Mouse (Mus musculus) urinary bladder, postnatal 4 days (tissue): ENCODE measurements around the gene Rac2.
A peak's percentile ranks its signal among the peaks of the same experiment; 100 is the strongest.

Experiments used
- DNase-seq, 2 experiments: peaks; one replicate each; pipeline ENCODE4 v3.0.0; 2021 to 2022; ENCODE audit warnings: low spot score in 2 of 2

Rac2 gene

DNA sequence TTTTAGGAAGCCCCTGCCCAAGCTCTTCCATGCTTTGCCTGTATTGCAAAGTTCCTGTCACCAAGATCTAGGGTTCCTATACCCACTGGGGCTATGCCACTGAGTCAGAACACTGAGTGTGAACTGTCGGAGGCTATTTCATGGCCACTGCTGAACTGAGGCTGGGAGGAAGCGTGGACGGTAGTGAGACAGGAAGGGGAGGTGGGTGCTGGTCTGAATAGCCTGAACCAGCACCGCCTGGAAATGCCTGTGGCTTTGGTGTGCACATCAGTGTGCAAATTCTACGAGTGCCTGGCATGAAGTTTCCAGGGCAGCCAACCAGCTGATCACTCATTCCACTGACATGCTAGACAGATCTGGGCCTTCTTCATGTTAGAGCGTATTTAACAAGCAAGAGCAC is 50.7 kb downstream of the Rac2 start:
- no peak for DNase-seq

DNA sequence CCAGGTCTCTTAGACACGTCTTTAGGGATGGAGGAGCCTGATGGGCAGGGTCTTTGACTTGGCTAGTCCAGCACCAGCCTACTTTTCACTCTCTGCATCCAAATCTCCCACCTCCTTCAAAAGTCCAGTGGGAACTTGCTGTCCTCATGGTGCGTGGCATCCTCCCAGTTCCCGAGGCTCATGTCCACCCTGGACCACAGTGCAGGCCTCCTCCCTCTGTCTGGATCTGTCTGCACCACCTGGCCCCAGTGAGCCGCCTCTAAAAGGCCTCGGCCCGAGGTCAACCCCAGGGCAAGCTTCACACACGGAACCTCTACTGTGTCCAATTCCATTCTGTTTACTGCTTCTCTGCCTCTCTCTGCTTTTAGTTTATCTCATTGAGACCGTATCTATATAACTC is 51.3 kb downstream of the Rac2 start:
- DNase-seq: no peak

DNA sequence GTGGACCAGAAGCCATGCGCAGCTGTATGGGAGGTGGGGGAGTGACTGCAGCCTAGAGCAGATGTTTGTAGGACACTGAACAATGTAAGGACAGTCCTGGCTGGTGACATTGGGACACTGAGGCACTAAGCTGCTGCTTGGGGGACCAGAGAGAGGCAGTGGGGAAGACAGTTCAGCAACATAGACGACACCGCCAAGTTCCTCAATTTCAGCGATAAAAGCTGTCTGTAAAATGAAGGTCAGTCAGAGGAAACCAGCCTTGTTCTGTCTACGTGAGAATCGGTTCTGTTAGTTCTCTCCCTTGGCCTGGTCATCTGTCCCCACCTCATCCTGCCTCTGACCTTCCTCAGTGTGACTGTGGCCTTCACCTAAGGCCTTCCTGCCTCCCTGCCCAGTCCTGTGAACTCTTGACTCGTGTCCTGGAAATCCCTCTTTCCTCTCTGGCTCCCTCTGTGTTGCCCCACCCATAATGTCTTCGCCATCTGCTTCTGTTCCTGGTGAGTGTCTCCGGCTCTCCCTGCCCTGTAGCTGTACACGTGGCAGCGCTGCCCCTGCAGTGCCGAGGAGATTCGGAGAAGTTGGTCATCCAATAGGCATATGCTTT is 52.4 kb downstream of the Rac2 start:
- DNase-seq: no peak

DNA sequence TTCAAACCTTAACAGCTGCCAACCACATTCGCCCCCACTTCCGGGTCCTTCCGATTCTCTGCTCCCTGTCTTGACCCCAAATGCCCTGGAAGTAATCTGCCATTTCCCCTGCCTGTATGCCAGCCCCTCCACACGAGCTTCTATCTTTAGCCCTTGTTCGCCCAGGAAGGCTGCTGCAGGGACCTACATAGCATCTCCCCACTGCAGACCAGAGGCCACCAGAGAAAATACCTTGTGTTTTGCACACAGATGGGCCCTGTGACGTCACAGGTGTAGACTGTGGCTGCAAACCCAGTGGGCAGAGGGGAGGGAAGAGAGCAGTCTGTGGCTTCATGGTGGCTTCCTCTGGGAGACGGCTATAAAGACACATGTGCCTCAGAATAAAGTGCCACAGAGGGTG is 54.4 kb downstream of the Rac2 start:
- DNase-seq: no peak

DNA sequence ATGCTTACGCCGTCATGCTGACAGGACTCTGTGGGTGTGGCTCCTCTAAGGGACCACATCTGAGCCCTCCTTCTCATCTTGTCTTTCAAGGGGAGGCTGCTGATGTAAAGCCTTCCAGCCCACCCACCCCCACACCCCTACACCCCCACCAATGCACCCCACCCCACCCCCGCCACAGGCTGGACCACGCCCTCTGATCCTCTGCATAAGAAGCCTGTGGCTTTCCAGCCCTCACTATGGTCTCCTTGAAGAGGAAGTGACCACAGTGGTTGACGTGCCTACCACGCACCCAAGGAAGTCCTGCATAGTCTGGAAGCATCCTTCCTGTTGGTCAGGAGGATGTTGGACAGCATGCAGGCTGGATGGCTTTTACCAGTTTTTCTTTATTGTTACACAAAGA is 56.8 kb downstream of the Rac2 start:
- DNase-seq: no peak

DNA sequence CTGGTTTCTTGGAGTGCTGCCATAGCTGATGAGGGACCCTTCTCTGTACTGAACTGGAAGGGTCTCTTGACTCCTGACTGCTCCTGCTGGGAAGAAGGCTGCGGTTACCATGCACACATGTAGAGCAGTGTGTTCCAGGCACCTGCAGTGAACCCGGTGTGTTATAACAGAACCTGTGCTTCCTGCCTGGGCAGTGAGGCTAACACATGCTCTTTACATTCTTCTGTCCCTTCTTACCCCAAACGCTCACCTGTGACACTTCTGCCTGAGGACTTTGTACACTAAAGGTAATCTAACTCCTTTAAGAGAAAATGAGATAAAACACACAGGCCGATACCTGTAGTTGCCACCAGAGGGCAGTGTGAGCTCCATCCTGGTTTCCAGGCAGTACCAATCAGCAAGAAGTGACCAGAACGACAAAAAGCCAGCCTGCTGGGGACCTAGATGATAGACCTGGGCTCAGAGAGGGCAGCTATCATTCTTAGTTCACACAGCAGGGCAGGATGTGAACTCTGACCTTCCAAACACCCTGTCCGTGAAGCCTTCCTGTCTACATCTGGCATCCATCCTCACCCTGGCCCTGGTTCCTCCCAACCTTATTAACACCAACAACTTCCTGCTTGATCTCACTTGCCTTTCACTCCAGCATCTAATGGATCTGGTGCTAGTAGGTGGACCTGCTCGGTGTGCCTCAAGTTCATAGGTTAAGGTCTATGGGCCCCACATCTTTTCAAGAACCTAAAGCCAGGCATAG is 58.0 kb downstream of the Rac2 start:
- peak; percentile 41 to 78 for DNase-seq

DNA sequence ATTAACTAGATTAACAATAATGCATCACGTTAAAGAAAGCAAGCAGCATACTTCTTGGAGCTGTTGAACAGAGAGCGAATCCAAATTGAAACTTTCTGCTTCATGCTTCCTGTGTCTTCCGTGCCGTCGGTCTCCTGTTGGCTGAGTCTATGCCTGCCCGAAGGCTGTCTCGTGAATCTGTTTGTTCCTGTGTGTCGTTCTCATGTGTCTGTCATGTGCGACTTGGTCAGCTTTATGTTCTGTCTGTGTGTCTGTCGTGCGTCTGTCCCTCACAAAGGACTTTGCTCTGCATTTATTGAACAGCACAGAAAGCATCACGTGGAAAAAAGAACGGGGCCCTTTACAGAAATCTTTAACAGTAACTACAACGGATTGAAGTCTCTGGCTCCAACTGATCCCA is 59.6 kb downstream of the Rac2 start:
- DNase-seq: no peak

DNA sequence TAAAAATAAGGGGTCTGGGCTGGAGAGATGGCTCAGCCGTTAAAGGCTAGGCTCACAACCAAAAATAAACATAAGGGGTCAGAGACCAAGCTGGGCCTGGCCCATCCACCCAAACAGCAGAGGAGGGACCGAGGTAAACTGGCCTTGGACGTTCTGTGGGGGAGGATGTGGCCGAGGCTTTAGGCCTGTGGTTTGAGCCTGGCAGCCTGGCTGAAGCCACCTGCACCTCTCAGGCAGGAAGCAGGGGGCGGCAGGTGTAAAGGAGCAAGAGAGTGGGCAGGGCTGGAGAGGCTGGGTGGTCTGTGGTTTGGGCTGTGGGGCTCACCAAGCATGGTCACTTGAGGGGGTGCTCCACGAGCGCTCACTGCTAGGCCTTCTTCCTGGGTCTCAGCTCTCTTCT is 60.6 kb downstream of the Rac2 start:
- DNase-seq: no peak

DNA sequence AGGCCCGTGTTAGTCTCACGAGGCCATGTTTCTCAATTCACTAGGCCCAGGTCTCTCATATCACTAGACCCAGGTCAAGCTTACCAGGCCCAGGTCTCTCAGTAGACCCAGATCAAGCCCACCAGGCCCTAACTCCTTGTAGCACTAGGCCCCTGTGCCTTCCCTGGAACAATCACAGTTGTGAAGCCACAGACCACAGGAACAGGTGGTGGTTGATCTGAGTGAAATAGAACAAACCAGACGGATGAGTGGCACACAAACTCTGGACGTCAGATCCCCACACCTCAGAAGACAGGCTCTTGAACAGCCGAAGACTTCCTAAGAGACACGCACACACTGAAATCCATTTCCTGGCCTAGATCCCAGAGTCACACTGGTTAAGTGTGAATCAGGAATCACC is 61.8 kb downstream of the Rac2 start:
- no peak for DNase-seq

DNA sequence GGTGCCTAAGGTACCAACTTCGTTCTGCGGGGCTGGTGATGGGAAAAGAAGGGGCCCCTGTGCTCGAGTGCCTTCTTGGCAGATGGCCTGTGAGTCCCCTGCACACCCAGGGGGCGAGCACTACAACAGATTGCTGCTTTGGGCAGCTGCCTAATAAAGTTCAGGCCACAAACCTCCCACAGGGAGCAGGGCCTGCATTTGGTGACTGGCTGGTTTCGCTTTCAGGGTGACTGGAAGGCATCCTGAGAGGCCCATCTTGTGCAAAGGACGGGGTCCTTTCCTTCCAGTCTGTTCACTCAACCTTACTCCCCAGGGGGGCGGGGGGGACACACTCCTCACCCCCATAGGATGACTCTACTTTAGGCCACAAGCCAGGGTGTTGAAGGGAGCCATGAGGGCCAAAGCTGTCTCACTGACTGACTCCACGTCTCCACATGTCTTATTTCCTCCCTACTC is 62.4 kb downstream of the Rac2 start:
- no peak for DNase-seq

DNA sequence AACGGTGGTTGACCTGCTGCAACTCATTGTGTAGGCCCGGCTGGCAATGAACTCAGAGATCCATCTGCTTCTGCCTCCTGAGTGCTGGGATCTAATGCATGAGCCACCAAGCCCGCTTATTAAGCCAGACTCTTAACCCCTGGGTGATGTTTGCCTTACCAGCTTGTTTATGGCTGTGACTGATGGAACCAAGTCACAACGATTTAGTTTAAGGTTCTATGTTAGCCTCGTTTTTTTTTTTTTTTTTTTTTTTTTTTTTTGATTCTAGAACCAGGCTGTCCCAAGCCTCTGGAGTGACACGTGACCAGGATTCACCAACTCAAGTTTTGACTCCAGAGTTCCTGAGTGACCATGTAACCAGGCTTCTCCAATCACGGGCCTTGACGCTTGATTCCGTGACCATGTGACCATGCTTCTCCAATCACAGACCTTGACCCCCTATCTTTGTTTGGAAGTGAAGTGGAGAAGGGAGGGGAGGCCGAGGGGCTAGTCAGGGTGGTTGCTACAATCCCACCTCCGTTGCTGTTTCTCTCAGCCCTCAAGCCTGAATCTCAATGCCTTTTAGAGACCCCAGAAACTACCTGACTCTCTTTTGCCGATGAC is 63.2 kb downstream of the Rac2 start:
- no peak for DNase-seq
